Mouse (Mus musculus) G1E (cell line): ENCODE measurements at regions not wholly inside any gene's neighbourhood (a gene's known extent, or its start where the extent isn't known, plus 50 kb on each side); places are given as distances from the start of the nearest gene placed in this dataset.

Experiments used
- CTCF ChIP-seq: IDR thresholded peaks from 2 replicates; pipeline ENCODE4 v1.5.1; 2012; ENCODE audit warnings: low read depth, low read length, inconsistent platforms, mixed read lengths
- GATA1 ChIP-seq: IDR thresholded peaks from 2 replicates; pipeline ENCODE4 v1.6.1; 2012; ENCODE audit warnings: borderline replicate concordance, low read length, inconsistent platforms, mixed read lengths
- TAL1 ChIP-seq: conservative IDR thresholded peaks from 2 replicates; pipeline ENCODE4 v1.6.1; 2012; ENCODE audit warnings: low read depth, low read length, inconsistent platforms, mixed read lengths

DNA sequence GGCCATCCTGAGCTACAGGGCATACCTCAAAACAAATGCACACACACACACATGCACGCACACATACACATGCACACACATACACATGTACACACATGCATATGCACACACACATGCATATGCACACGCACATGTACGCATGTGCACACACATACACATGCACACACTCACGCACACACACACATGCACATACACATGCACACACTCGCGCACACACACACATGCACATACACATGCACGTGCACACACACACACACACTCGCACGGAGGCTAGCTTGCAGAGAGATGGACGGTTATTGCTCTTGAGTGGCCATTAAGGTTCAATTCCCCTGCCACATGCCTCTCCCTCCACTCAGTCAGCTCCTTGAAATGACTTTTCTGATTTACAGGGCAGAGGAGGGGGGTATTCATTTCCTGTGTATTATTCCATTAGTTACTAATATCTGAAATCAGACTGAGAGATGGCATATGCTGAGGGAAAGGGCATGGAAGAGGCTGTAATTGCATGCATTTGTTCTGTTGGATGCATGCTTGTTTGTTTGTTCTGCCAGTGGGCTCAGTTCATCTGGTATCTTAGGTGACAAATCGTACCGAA lies 111.5 kb upstream of the Ssbp2 start:
- no peak for TF ChIP-seq CTCF
- no peak for TF ChIP-seq TAL1
- TF ChIP-seq GATA1 = no peak
